Mouse (Mus musculus): Measurements from ENCODE around the gene Gjc1.

DNA sequence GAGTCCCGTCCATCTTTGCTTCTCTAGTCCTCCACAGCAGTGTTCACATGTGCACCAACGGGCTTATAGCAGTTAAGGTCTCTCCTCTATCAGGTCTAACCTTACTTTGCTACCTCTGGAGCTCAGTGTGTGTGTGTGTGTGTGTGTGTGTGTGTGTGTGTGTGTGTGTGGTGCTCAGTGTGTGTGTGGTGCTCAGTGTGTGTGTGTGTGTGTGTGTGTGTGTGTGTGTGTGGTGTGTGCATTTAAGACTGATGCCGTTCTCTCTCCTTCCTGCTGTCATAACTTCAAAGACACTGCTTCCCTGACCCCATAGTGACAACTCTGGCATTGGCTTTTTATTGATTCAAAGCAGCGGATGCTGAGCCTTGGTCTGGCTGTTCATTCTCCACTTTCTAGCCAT is 16.0 kb upstream of the Gjc1 start, which contains the start of gene Higd1b:
- TF ChIP-seq CTCF (IDR thresholded peaks at IDR 0.05; ENCODE audit: low read depth, low read length): no peak
- TF ChIP-seq GATA1 (IDR thresholded peaks at IDR 0.05; ENCODE audit: borderline replicate concordance, low read length): no peak
- no peak for TF ChIP-seq POLR2AphosphoS5 (IDR thresholded peaks at IDR 0.05; ENCODE audit: insufficient replicate concordance, low read depth, low read length)
- no peak for TF ChIP-seq TAL1 (conservative IDR thresholded peaks at IDR 0.05; ENCODE audit: low read depth, low read length)
- no peak for TF ChIP-seq GATA2 (IDR thresholded peaks at IDR 0.05; ENCODE audit: borderline replicate concordance, low read depth, low read length)

Measured in G1E (cell line).